Mouse (Mus musculus) left cerebral cortex, postnatal 36 days (tissue): ENCODE measurements around the gene Abcc8. TPM values are rescaled to one million over a fixed set of nuclear protein-coding genes. Genes with fewer than 3 reads are reported as not detected.
A peak's percentile ranks its signal among the peaks of the same experiment; 100 is the strongest.
"Not testable (repeated sequence)": the region's sequence is repeated elsewhere in the genome, so short reads cannot be mapped to it uniquely, and the experiment has no call there.

ENCODE experiments used
- DNase-seq, 2 experiments: peaks; one replicate each; pipeline ENCODE4 v3.0.0; 2021 to 2022; ENCODE audit warnings: low spot score in 2 of 2, mixed read lengths in 1 of 2
- intact Hi-C: fragments of 180-260 bp; cut with DNase I; formaldehyde crosslinking; loops from one replicate; pipeline ENCODE4 v1.15.1; 2025
- total RNA-seq, 2 experiments: library from RNA; stranded (reverse); gene quantifications; 2 replicates each; pipeline ENCODE4 v1.2.3; 2021

Abcc8 gene
- total RNA-seq = 10 to 100 TPM; 36.5 to 37.3 TPM

DNA sequence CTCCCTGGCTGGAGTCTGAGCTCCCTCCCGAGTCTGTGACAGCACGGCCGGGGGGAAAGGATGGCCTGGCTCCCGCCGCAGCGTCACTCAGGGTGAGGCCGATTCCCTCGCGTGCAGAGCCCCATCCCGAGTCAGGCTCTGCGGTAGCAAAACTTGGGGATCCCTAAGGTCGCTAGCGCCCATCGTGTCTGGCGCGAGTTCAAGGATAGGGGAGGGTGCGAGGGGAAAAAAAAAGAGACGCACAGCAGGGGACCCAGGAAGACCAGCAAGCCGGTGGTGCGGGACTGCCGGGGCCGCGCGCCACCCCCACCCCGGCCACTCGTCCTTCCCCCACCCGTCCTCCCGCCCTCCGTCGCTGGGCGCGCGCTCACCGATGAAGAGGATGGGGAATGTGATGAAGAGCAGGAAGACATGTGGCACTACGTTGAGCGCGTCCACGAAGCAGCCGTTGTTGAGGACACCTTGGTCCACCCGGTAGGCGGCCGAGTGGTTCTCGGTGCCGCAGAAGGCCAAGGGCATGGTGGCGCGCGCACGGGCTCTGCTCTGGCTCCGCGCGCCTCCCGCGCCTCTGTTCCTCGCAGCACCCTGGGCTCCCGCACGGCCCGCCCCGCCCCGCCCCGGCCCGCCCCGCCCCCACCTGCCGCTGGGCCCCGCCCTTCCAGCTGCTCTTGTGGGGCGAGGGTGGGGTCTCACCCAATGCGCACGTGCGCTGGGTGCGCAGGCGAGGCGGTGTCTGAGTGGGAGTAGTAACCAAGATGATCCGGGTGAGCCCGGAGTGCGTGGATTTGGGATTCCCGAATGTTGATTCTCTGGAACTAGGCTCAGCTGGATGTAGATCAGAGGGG is at the start of gene Abcc8:
Gene Abcc8 (minus strand): TSS at position 603 of the 845 bp plus-strand sequence.
- peak; percentile 41 to 66 for DNase-seq
- intact Hi-C loops = loop anchor here (2.0 kb wide), 1 partner anchor 83 kb away; no protein-coding TSS in a partner anchor

GRCm38 (mm10) chr7:46226936-46227335 is 47.1 kb upstream of the Abcc8 start:
- intact Hi-C loops = loop anchor here (2.0 kb wide), 1 partner anchor 132 kb away; no protein-coding TSS in a partner anchor
- DNase-seq = peak in 1 of 2 experiments; percentile 22

- intact Hi-C loops = loop anchor here (2.0 kb wide), 1 partner anchor 131 kb away; no protein-coding TSS in a partner anchor
- peak; percentile 40 to 54 for DNase-seq
Observed at GRCm38 (mm10) chr7:46226253-46226652, 46.4 kb upstream of the Abcc8 start.

- no peak for DNase-seq
- intact Hi-C loops = no loop called here
Observed at GRCm38 (mm10) chr7:46220591-46221129, 40.8 kb upstream of the Abcc8 start.

- intact Hi-C loops = no loop called here
- DNase-seq = no peak
Observed at GRCm38 (mm10) chr7:46218415-46218814, 38.6 kb upstream of the Abcc8 start.

GRCm38 (mm10) chr7:46216481-46216880 is 36.6 kb upstream of the Abcc8 start:
- intact Hi-C loops = no loop called here
- DNase-seq = no peak

DNA sequence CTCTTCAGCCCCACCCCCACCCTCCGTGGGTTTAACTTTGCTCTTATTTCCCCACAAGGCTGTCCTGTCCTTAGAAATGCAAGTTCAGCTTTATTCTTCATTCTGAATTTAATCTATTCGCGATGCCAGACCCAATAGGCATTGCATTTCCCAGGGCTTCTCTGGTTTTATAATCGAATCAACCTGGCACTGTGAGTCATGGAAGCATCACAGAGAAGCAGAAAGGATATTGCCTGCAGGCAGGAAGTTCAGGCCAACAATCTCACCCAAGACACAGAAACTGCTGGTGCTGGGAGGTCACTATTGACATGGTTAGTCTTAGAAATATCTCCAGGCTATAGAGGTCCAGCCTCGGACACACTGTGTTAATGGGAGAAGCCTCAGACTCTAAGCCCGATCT is 30.4 kb upstream of the Abcc8 start:
- intact Hi-C loops = no loop called here
- DNase-seq = no peak

- no peak for DNase-seq
- intact Hi-C loops = no loop called here
Observed at GRCm38 (mm10) chr7:46208131-46208530, 28.3 kb upstream of the Abcc8 start.

DNA sequence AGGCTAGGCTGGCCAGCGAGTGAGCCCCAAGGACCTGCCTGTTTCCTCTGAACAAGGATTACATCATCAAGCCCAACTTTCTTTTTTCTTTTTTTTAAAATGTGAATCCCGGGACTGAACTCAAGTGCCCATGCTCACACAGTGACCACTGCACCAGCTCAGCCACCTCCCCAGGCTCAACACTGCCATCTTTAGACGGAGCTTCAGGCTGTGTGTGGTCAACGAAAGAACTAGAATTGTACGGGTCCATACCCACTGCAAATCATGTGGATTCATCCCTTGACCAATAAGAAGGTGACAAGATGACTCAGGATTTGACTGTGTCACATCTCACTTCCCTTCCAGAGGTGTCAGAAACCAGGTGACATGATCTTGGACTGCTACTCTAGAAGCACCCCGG is 24.9 kb upstream of the Abcc8 start:
- no peak for DNase-seq
- intact Hi-C loops = loop anchor here (1.0 kb wide), 1 partner anchor 108 kb away; no protein-coding TSS in a partner anchor

GRCm38 (mm10) chr7:46204046-46204471 is 24.2 kb upstream of the Abcc8 start:
- intact Hi-C loops = loop anchor here (1.0 kb wide), 1 partner anchor 108 kb away; no protein-coding TSS in a partner anchor
- peak; percentile 29 to 41 for DNase-seq

DNA sequence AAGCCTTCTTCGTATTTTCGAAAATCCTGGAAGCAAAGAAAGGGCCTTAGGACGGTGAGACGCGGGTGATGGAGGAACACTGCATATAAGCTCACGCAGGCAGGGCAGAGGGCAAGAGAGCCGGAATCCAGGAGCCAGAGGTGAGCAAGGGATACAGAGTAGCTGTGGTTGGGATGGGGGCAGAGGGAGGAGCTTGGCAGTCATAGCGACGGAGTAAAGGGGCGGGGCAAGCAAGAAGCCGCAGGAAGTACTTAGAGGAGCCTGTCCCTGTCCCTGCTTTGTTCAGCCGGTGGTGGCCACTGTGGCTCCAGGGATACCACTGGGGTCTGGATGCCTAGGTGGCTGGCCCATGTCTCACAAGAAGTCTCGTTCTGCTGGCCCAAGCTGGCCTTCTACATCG is 21.8 kb upstream of the Abcc8 start:
- DNase-seq = no peak
- intact Hi-C loops = no loop called here

GRCm38 (mm10) chr7:46200021-46200420 is 20.2 kb upstream of the Abcc8 start:
- intact Hi-C loops = no loop called here
- no peak for DNase-seq

- intact Hi-C loops = no loop called here
- DNase-seq = no peak
Observed at GRCm38 (mm10) chr7:46195356-46195755, 15.5 kb upstream of the Abcc8 start.

GRCm38 (mm10) chr7:46184232-46184631 is 4.4 kb upstream of the Abcc8 start:
- DNase-seq = no peak
- intact Hi-C loops = no loop called here

DNA sequence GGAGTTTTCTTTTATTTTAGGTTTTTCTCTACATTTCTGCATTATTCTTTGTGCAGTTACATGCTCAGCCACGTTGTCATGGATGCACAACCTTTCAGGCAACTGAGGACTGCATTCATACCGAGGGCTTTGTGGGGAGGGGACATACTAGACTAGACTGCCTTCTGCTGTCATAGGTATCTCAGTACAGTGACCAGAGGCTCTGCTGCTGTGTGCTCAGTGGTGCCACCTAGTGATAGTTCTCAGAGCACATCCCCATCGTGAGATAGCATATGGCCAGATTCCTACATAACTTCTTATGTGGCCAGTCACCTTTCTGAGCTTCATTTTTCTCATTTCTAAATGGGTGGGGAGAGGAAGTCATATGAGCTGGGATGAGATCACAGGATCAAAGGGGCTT is 1.8 kb upstream of the Abcc8 start:
- intact Hi-C loops = loop anchor here (2.0 kb wide), 1 partner anchor 85 kb away; no protein-coding TSS in a partner anchor
- peak; percentile 51 to 57 for DNase-seq

DNA sequence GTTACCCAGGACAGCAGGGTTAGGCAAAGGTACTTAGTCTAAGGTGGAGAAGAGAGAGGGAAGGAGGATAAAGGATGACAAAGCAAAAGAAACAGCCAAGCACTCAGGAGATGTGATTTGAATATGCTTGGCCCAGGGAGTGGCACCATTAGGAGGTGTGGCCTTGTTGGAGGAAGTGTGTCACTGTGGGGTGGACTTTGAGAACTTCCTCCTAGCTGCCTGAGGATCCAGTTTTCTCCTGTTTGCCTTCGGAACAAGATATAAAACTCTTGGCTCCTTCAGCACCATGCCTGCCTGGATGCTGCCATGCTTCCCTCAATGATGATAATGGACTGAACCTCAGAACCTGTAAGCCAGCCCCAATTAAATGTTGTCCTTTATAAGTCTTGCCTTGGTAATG is 10.9 kb downstream of the Abcc8 start:
- DNase-seq, intact Hi-C loops: not testable (repeated sequence)

DNA sequence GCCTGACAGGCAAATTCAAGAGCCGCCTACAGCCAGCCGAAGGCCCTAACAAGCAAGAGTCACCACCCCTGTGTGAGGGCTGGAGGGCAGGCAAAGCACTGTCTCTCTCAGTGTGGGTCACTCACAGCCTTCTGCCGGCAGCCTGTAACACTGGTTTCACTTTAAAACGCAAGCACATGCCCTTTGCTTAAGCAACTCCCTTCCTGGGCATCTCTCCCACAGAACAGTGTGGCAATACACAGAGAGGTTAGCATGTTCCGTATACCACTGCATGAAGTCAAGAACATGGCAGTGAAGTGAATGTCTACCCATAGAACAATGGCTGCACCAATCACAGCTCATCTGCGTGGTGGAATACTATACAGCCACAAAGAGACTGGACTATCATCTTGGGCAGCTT is 11.4 kb downstream of the Abcc8 start:
- no peak for DNase-seq
- intact Hi-C loops = no loop called here

DNA sequence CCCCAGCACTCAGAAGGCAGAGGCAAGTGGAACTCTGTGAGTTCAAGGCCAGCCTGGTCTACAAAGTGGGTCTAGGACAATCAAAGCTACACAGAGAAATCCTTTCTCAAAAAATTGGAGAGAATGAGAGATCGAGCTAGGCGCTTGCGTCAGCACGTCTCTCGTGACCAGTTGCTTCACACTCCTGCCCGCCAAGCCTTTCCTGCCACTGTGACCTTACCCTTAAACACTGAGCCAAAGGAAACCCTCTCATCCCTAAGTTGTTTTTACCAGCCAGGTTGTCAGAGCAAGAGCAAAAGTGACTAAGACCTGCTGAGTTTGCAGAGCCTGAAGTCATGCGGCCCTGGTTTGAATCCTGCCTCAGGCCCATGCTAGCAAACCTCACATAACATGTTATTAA is 11.9 kb downstream of the Abcc8 start:
- intact Hi-C loops = no loop called here

GRCm38 (mm10) chr7:46165876-46166275 is 14.0 kb downstream of the Abcc8 start:
- intact Hi-C loops = no loop called here
- DNase-seq = no peak

More for the DNA sequence above, 11.9 kb downstream of the Abcc8 start:
- no peak for DNase-seq

GRCm38 (mm10) chr7:46162731-46163130 is 17.1 kb downstream of the Abcc8 start:
- intact Hi-C loops = no loop called here
- DNase-seq = no peak
